Mouse (Mus musculus): ENCODE measurements around the gene Zfp668. TPM values are rescaled to one million over a fixed set of nuclear protein-coding genes. Genes with fewer than 3 reads are reported as not detected.
A peak's percentile ranks its signal among the peaks of the same experiment; 100 is the strongest.

The Zfp668 gene
- polyA plus RNA-seq (2012; rRNA removed), result 13.9 and 15.1 TPM in 2 replicates

DNA sequence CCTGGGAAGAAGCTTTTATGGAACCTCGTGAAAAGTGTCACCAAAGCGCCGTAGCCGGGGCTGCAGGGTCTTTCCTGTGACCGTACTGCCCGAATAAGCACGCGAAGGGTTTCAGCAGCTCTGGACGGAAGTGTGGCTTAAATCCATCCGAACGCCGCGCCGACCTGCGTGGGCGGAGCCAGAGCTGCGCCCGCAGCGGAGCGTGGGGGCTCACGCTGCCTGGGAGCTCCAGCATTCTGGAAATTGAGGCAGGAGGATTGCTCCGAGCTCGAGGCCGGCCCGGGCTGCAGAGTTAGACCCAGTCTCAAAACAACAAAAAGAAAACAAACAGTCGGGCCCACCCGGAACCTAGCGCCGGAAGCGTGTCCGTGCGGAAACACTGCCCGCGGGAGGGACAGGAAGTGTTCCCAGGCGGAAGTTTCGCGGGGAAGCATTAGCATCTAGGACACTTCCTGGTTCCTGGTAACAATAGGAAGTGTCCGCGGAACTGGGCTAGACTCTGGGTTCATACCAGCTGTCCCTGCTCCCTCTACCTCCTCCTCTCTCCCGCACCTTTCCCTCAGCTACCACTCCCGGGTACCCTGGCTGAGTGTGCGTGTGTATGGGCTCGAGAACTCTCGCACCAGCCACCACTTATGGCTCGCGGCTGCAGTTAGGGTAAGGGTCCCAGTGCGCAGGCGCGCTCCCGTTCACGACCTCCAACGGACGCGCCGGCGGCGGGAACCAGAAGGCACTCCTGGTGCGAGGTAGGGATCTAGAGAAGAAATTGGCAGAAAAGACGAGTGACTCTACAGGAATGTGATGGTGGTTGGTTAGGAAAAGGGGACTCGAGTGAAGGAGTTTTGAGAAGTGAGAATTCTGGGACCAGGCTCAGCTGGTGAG lies at the start of gene Zfp668:
Gene Zfp668 (minus strand): TSS at position 362 of the 882 bp plus-strand sequence.
- DNase-seq (ENCODE audit: extremely low spot score in 1 of 2, low spot score in 1 of 2), result peak; percentile 78 to 95

DNA sequence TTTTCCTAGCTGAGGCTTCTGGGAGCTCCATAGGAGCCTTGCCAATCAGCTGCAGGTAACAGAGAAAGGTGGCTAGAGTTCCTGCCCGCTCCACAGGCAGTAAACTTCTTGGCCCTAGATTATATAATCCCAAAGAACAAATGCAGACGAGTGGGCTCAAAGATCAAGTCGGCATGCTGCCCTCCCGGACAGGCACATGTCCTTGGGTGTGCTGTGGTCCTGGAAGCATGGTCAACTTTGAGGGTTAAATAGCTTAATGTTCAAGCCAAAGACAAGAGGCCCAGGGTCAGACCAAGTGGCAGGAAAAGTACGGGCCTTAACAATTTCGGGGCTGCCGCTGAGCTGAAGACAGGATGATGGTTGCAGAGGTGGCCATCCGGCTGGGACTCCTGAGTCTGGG lies 49.4 kb upstream of the Zfp668 start:
- DNase-seq (ENCODE audit: extremely low spot score in 1 of 2, low spot score in 1 of 2), result no peak

DNA sequence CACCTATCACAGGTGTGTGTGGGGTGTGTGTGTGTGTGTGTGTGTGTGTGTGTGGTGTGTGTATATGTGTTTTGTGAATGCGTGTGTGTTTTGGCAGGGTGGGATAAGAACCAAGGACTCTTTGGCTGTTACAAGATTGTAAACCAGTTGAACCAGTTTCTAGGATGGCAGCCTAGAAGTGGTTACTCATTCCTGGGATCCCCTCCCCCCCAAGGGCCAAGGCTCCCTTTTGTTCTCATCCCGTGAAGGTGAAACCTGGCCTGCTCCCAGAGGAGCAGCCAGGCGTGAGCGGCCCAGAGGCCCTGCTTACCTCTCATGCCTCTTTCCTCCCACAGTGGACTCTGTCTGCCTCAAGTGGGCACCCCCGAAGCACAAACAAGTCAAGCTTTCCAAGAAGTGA lies 48.6 kb upstream of the Zfp668 start:
- DNase-seq (ENCODE audit: extremely low spot score in 1 of 2, low spot score in 1 of 2), result no peak

DNA sequence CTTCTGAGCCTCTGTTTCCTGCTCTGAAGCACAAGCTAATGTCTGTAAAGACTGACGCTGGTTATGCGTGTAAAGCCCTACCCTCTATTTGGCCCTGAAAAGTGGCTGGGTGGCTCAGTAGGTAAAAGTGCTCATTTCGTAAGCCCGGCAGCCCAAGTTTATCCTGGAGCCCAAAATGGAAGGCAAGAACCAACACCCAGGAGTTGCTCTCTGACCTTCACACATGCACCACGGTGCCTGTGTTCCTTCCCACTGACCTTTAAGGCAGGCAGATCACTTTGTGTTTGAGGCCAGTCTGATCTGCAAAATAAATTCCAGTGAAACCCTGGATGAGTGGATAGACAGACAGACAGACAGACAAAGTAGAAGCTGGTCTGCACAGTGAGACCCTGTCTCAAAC lies 47.1 kb upstream of the Zfp668 start:
- no peak for DNase-seq (ENCODE audit: extremely low spot score in 1 of 2, low spot score in 1 of 2)

DNA sequence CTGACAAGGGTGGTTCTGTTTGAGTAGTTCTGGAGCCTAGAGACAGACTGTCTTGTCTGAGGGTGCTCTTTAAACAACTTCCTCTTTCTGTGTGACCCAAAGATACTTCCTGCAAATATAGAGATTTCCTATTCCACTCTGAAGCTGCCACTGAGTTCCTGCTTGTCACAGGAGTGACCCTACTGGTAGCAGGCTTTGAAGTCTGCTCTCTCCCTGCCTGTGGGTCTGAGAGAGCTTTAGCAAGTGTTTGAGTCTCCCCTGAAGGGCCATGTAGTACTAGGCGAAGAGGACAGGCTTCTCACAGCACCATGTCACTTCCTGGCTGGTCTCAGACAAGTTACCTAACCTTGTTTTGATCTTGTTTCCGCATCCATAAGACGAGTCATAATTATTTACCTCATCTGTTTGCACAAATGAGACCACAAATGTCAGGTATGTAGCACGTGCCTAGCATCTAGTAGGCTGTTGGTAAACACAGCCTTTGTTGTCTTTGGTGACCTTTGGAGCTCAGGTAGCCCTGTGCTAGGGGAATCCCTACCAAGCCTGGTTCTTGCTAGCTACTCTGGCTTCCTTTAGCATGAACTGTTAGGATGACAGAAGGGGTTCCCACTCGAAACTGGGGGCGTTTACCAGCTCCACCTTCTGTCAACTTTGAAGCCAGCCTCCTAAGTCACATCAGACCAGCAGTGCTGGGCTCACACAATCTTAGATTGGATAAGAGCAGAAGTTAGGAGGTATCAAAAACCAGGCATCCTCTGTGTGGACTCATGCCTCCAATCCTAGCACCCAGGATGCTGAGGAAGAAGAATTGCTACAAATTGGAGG lies 46.0 kb upstream of the Zfp668 start:
- DNase-seq (ENCODE audit: extremely low spot score in 1 of 2, low spot score in 1 of 2), result peak in 1 of 2 experiments; percentile 45

DNA sequence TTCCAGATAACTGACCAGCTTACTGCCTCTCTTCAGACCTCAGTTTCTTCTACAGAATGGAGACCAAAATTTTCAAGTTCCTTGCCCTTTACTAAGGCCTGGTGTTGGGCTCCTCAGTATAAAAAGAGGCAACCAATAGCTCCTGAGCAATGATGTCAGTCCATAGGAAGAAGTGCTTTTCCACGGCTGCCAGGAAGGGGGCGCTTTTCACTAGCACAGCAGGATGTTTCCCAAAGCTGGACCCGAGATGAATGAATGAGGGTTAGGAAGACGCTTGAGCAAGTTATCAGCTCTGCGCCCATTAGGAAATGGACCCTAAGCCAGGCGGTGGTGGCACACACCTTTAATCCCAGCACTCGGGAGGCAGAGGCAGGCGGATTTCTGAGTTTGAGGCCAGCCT lies 44.9 kb upstream of the Zfp668 start:
- DNase-seq (ENCODE audit: extremely low spot score in 1 of 2, low spot score in 1 of 2), result peak in 1 of 2 experiments; percentile 35

DNA sequence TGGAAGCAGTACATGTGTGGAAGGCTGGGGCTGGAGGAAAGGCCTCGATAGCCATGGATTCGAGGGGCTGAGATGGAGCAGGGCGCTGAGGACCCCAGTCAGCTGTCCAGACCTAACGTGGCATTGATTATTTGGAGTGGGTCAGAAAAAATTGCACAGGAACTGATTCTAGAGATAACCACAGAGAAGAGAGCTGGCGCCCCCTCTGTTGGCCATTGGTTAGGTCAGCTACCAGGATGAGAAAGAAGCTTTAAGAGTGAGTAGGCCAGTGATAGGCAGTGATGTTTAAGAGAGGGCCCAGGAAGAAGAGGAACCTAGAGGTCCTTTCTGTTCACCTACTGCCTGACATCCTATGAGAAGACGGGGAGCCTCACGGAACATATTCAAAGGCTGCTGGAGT lies 42.7 kb upstream of the Zfp668 start:
- DNase-seq (ENCODE audit: extremely low spot score in 1 of 2, low spot score in 1 of 2), result no peak

DNA sequence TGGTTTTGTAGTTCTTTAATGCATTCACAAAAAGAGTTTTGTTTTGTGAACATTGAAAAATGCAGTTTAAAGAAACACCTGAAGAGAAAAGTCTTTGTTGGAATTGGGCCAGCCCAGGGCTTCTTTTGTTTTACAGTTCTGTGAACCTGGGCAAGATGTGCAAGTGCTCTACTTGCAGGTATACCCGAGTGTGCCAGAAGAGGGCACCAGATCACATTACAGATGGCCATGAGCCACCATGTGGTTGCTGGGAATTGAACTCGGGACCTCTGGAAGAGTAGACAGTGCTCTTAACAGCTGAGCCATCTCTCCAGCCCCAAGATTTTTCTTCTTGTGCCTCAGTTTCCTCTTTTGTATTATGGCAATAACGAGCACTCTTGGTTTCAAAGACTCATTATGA lies 41.6 kb upstream of the Zfp668 start:
- DNase-seq (ENCODE audit: extremely low spot score in 1 of 2, low spot score in 1 of 2), result peak in 1 of 2 experiments; percentile 39

DNA sequence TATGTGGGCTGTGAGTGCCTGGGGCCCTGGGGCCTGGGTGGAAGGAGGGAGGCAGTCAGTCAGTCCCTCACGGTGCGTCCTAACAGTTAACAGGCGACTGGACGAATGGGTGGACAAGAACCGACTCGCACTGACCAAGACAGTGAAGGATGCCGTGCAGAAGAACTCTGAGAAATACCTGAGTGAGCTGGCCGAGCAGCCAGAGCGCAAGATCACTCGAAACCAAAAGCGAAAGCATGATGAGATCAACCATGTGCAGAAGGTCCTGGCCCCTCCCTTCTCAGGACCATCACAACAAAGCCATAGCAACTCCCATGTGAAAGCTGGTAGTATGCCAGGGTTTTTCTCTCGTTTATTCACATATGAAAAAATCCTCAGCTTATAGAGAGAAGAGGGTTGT lies 38.7 kb upstream of the Zfp668 start:
- DNase-seq (ENCODE audit: extremely low spot score in 1 of 2, low spot score in 1 of 2), result no peak

DNA sequence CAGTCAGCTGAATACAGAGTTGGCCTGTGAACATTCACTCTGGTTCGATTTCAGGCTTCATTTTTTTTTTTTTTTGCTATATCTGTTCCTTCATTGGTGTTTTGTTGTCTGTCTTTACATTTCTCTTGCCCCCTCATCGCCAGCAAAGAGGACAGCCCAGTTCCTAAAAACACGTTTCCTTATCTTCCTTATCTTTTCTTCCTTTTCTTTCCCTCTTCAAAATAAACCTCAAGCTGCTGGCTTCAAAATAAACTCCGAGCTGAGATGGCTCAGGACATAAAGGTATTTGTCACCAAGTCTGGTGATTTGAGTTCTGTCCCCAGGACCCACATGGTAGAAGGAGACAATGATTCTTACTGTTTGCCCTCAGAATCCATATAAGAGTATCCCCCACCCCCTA lies 36.3 kb upstream of the Zfp668 start:
- no peak for DNase-seq (ENCODE audit: extremely low spot score in 1 of 2, low spot score in 1 of 2)

DNA sequence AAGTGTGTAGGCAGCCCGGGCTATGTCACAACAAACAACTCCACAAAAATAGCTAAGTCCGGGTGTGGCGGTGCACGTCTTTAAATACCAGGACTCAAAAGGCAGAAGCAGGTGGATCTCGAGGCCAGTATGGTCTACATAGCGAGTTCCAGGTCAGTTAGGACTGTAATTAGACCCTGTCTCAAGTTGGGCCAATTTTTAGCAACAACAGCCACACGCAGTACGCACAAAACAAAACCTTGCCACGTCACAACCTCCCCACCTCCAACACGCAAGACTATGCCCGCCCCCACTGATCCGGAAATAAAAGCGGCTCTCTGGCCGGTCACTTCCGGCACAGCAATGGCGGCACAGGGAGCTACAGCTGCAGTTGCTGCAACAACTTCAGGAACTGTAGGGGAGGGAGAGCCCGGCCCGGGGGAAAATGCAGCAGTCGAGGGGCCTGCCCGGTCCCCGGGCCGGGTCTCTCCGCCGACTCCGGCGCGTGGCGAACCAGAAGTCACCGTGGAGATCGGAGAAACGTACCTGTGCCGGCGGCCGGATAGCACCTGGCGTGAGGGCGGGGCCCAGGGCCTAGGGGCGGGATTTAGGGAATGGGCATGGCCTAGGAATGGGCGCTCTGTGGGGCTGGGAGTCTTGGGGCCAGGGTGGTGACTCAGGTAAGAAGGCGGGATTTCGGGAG lies 35.7 kb upstream of the Zfp668 start, which contains the start of gene Kat8:
Gene Kat8 (plus strand): TSS at position 327 of the 682 bp plus-strand sequence.
- peak; percentile 83 to 87 for DNase-seq (ENCODE audit: extremely low spot score in 1 of 2, low spot score in 1 of 2)

DNA sequence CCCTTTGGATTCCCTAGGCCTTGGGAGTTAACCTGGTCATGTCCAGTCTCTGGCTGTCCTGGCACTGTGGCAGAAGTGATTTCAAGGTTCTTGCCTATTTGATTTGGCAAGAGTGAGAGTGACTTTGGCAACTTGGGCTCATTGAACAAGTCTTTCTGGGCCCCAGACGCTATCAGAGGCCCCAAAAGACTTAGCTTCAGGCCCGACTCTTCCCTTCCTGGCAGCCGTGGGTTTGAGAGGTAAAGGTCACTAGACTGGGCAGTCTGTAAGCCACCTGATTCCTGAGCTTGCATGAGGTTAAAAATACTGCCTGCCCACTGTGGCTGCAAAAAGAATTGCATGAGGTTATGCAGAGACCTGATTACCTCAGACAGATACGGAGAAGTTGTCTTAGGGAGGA lies 32.0 kb upstream of the Zfp668 start:
- DNase-seq (ENCODE audit: extremely low spot score in 1 of 2, low spot score in 1 of 2), result no peak

DNA sequence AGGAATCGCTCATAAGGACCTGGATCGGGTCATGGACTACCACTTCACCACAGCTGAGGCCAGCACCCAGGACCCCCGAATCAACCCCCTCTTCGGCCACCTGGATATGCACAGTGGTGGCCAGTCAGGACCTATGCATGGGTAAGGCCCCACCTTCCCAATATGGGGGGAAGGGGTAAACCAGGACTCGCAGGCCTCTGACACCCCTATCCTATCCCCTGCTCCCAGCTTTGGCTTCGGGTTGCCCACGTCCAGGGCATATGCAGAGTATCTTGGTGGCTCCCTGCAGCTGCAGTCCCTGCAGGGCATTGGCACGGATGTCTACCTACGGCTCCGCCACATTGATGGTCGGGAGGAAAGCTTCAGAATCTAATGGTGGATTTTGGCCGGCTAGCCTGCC lies 31.3 kb upstream of the Zfp668 start:
- no peak for DNase-seq (ENCODE audit: extremely low spot score in 1 of 2, low spot score in 1 of 2)

DNA sequence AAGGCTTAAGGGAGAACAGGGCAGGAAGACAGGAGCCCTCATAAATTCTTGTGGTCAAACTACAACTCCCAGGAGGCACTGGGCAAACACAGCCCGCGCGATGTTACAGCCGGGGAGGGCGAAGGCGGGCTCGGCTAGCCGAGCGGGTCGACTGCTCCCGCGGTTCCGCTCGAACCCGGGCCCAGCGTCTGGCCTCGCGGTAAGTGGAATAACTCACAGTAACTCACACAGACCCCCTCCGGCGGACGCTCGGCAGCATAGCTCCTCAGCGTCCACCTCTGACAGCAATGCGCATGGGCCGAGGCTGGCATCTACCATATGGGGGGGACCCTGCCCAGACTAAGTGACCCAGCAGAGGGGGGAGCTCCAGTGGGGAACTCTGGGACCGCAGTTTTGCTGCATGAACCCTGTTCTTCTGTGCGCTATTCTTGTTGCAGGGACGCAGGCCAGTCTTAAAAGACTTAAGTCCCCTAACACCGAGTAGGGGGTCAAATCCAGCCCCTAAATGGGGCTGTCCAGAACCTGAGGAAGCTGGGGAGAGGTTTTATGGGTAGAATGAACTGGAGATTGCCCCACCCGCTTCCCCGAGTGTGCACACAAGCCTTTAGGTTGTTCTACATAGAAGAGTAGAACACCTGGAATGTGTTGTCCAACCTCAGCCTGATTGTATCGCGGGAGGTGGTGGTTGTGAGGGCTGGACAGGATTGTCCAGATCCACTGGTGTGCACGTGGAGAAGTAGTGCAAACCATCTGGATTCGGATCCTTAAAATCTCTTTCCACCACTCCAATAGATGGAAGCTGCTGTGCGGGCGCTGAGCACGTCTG lies 27.6 kb upstream of the Zfp668 start, which contains the start of gene Bckdk:
Gene Bckdk (plus strand): TSS at position 112 of the 826 bp plus-strand sequence.
- peak; percentile 72 to 80 for DNase-seq (ENCODE audit: extremely low spot score in 1 of 2, low spot score in 1 of 2)

DNA sequence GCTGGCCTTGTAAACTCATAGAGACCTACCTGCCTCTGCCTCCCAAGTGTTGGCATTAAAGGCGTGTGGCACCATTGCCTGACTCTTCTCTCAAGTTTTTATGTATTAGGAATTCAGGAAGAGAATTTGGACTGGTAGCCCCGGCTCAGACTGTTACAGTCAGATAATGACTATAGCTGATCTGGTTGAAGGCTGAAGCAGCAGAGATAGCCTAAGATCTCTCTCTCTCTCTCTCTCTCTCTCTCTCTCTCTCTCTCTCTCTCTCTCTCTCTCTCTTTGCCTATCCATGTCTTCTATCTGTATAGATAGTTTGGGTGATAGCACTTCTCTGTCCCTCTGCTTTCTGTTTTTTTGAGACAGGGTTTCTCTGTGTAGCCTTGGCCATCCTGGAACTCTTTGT lies 25.1 kb upstream of the Zfp668 start:
- DNase-seq (ENCODE audit: extremely low spot score in 1 of 2, low spot score in 1 of 2), result no peak

DNA sequence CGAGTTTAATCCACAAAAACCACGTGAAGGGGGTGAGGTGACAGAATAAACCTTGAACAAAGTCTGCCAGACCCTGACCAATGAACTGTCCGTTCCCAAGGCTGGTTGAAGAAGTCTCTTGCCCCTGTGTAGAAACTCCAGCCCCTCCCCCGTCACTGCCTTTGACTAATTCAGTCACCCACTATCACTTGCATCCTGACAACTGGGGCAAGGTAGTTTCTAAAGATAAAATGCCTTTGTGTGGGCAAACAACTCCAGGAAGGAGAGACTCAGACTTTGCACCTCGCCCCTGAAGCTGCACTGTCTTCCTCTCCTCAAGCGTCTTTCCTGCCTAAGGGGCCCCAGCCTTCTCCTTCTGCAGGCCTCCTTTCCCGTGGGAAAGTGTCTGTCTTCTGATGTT lies 23.4 kb upstream of the Zfp668 start:
- DNase-seq (ENCODE audit: extremely low spot score in 1 of 2, low spot score in 1 of 2), result no peak

DNA sequence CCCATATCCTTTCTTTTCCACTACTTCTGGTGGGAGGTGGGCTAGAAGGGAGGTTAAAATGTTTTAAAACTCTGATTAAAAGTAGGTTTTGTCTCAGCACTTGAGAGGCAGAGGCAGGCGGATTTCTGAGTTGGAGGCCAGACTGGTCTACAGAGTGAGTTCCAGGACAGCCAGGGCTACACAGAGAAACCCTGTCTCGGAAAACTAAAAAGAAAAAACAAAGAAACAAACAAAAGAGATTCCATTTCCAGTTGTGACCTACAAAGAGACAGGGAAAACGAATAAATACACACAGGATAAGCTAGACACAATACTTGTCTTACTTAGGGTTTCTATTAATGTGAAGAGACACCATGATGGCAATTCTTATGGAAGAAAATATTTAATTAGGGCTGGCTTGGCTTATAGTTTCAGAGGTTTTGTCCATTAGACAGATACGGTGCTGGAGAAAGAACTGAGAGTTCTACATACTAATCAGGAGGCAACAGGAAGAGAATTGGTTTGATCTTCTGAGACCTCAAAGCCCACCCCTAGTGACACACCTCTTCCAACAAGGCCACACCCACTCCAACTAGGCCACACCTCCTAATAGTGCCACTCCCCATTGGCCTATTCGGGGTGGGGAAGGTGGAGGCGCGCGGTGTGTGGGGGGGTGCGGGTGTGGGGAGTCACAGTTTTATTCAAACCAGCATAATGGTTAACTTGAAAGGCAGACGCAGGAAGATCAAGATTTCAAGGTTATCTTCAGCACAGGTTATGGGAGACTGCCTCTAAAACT lies 21.7 kb upstream of the Zfp668 start:
- no peak for DNase-seq (ENCODE audit: extremely low spot score in 1 of 2, low spot score in 1 of 2)

DNA sequence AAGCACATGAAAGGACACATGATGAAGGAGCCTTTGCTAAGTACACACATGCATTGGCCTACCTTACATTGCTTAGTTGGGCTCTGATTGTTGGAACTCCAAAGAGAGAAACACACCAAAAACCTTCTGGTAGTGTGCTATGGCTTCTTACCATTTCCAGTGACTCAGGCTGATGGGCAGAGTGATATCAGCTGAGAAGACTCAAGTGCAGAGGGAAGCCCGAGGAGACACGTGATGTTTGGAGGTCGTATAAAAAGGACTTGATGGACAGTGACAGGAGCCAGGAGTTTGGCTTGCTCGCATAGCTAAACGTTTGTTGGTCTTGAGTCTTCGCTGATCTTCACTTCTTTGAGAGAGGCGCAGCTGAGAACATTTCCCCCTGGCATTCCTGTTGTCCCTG lies 20.9 kb upstream of the Zfp668 start:
- DNase-seq (ENCODE audit: extremely low spot score in 1 of 2, low spot score in 1 of 2), result no peak

DNA sequence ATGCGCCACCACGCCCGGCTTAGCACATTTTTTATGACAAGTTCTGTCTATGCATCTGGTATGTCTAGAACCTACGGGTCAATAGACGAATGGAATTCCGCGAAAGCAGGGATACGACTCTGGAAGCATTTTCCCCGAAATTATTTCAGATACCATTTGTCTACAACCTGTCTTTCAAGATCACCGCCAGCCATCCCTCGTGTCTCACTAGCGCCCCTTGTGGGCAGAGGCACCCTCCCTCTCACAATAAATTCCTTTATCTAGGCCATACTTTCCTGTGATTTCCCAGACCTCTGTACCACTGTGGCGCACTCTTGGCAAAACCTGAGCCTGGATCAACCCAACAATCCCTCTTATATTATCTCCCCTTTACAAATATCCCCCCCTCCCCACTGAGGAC lies 19.8 kb upstream of the Zfp668 start:
- peak in 1 of 2 experiments; percentile 65 for DNase-seq (ENCODE audit: extremely low spot score in 1 of 2, low spot score in 1 of 2)
